Mouse (Mus musculus) bone marrow macrophage, adult 2 months (primary cell): ENCODE results near the gene Mff. TPM values are rescaled to one million over a fixed set of nuclear protein-coding genes. Genes with fewer than 3 reads are reported as not detected.

ENCODE experiments used
- H3K27ac ChIP-seq: 2 replicates; pipeline ENCODE4 v1.5.1; 2012; ENCODE audit warnings: low read depth, low read length; ENCODE audit not compliant: insufficient read depth
- H3K4me1 ChIP-seq: 2 replicates; pipeline ENCODE4 v1.6.1; 2012; ENCODE audit warnings: low read length; ENCODE audit not compliant: control insufficient read depth, insufficient read depth
- H3K4me3 ChIP-seq: 2 replicates; pipeline ENCODE4 v1.5.1; 2012; ENCODE audit warnings: mild to moderate bottlenecking, low read length, moderate library complexity; ENCODE audit not compliant: insufficient read depth
- CTCF ChIP-seq: IDR thresholded peaks from 2 replicates; pipeline ENCODE4 v1.5.1; 2012; ENCODE audit warnings: low read depth, mild to moderate bottlenecking, low read length, moderate library complexity
- POLR2A ChIP-seq: IDR thresholded peaks from 2 replicates; pipeline ENCODE4 v1.6.1; 2012; ENCODE audit warnings: mild to moderate bottlenecking, low read depth, low read length, borderline replicate concordance
- polyA plus RNA-seq: library from polyadenylated mRNA; stranded (reverse); fragments of >200 nt; gene quantifications from 2 replicates; pipeline ENCODE4 v1.2.4, GENCODE M21; 2012; ENCODE audit not compliant: missing spikeins, insufficient read depth, insufficient read length

The Mff gene
- polyA plus RNA-seq, 1 experiment = 112 TPM

DNA sequence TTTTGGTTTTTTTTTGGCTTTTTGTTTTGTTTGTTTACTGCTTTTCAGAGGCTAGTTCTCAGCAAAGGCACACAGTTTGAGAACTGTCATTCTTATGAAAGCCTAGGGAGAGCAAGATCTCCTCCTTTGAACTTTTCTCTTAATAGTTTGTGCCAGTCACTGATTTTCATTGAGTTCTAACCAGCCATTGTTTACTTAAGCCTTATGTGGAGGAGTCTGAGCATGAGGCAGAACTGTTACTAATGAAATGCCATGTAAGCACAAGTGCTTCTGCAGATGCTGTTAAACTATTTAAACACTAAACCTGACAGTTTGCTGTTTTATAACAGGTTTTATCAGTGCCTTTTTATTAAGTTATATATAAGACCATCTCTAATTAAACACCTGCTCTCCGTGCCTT, 13.4 kb downstream of the Mff start:
- TF ChIP-seq POLR2A (no peak), CTCF (no peak)
- H3K27ac ChIP-seq = no peak overlapping the region
- H3K4me3 ChIP-seq = no peak overlapping the region
- no peaks in the 10 kb centered on the region for H3K4me1 ChIP-seq

DNA sequence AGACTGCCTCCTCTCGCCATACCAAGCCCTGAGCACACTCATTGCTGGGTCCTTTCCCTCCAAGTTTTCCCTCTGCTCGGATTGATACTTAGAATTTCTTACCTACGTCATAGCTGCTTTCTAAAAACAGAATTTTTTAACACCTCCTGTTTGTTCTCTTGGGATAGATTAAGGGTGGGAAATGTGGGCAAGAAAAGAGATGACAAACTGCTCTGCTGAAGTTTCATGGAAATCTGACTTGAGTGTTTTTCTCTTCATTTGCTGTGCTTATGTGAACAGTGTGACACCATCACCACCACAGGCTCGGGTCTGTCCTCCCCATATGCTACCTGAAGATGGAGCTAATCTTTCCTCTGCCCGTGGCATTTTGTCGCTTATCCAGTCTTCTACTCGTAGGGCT, 16.8 kb downstream of the Mff start:
- no peak overlapping the region for H3K27ac ChIP-seq
- H3K4me1 ChIP-seq = no peaks in the 10 kb centered on the region
- no peak overlapping the region for H3K4me3 ChIP-seq
- TF ChIP-seq POLR2A (no peak), CTCF (no peak)

- no peak for TF ChIP-seq CTCF
- TF ChIP-seq POLR2A = no peak
- Histone ChIP-seq H3K4me1 (no peaks in the 10 kb centered on the region), H3K27ac (no peak overlapping the region), H3K4me3 (no peak overlapping the region)
Measured at GRCm38 (mm10) chr1:82743962-82744361, 19.3 kb downstream of the Mff start.

DNA sequence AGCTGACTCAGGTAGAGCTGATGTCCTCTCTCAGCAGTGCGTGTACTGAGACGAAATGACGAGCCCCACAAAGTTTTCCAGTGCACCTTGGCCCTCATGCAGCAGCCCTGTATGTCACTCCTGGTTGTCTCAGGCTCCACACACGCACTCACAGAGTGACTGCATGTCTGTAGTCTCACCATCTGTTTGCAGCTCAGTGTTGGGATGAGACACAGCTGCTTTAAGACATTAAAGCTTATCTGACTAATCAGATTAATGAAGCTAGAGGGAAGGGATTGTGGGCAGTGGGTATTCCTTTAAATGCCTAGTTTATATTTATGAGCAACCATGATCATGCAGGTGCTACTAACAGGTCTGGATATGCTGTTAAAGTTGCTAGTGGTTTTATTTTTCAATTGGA, 21.7 kb downstream of the Mff start:
- Histone ChIP-seq H3K27ac (no peak overlapping the region), H3K4me3 (no peak overlapping the region), H3K4me1 (no peaks in the 10 kb centered on the region)
- TF ChIP-seq POLR2A (no peak), CTCF (no peak)

DNA sequence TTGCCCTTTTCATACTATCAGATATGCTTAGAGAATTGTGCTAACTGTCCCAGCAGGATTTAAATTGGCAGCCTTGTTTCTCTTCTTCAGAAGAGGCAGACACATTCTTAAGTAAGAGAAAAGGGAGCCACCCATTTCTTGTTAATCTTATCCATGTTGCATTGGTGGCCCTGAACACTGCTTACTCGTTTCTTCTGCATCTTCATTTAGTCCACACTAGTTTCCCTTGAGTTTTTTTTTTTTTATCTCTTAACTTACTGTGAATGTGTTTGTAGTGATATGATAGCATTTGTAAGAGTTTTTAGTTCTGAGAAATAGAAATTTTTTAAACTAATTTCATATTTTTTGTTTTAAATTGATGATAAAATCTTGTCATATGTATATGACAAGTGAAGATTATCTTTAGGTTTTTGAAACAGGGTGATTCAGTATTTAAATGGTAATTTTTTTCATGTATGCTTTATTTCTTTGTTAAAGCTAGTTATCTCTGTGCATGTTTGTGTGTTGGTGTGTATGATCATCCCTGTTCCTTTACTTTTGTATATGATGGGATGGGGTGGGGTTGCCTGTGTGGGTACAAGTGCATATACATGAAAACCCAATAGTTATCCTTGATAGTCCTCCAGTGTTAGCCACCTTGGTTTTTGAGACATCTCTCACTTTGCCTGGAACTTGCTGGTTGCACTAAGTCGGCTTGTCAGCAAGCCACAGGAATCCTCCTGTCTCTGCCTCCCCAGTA, 23.2 kb downstream of the Mff start:
- Histone ChIP-seq H3K4me1 (no peaks in the 10 kb centered on the region), H3K4me3 (no peak overlapping the region), H3K27ac (no peak overlapping the region)
- TF ChIP-seq CTCF (no peak), POLR2A (no peak)

DNA sequence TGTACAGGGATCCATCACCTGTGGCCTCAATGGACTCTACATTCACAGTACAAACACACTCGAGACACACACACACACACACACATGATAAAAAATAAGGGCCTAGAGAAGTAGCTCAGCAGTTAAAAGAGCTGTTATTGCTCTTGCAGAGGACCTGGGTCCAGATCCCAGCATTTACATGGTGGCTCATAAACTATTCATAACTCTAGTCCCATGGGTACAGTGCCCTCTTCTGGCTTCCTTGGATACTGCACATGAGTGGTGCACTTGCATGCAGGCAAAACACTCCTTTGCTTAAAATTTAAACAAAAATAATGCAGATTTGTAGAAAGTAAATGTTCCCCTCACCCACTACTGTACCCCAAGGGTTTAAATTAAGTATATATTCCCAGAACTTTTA, 34.8 kb downstream of the Mff start:
- TF ChIP-seq CTCF (no peak), POLR2A (no peak)
- H3K27ac ChIP-seq = no peak overlapping the region
- H3K4me1 ChIP-seq = peaks cover 14% of the 10 kb centered on the region
- H3K4me3 ChIP-seq = no peak overlapping the region

GRCm38 (mm10) chr1:82761454-82762169, 36.9 kb downstream of the Mff start:
- Histone ChIP-seq H3K27ac (peak overlapping the region; percentile 38), H3K4me3 (peak overlapping the region; percentile 17), H3K4me1 (peaks cover 14% of the 10 kb centered on the region)
- TF ChIP-seq POLR2A (no peak), CTCF (no peak)

DNA sequence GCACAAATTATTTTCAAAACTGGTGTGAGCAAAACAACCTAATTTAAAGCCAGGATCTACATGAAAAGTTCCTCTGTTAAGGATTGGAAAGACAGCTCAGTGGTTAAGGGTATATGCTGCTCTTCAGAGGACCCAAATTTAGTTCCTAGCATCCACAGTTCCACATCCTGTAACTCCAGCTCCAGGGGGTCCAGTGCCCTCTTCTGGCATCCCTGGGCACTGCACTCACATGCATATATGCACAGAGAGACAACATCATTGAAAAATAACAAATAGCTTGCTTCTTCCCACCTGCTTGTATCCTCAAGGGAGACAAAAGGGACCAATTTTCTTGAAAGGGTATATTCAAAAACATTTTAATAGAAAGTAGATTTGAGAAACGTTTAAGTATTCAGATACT, 37.6 kb downstream of the Mff start:
- 0 out of 2 replicates have a peak overlapping the region, but pooled peaks have one; percentile 38 for H3K27ac ChIP-seq
- H3K4me1 ChIP-seq = peaks cover 14% of the 10 kb centered on the region
- TF ChIP-seq CTCF = no peak
- no peak for TF ChIP-seq POLR2A
- H3K4me3 ChIP-seq = no peak overlapping the region

DNA sequence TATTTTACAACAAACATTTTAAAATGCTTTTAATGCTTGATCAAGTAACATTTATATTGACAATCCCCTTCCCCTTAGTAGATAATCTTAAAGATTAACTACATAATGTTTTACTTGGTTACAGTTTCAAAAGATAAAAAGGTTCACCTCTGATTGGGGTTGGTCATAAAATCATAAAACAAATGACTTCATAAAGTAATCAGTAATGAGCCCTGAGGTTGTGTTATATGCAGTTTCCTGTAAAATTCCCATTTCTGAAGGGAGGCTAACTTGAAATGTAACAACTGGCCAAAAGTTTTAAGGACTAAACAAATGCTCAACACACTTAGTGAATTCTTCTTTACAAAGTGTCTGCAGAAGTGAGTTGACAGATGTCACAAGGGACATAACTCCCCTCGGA, 41.5 kb downstream of the Mff start:
- TF ChIP-seq POLR2A = no peak
- no peak for TF ChIP-seq CTCF
- no peak overlapping the region for H3K27ac ChIP-seq
- no peak overlapping the region for H3K4me3 ChIP-seq
- H3K4me1 ChIP-seq = peaks cover 7% of the 10 kb centered on the region

DNA sequence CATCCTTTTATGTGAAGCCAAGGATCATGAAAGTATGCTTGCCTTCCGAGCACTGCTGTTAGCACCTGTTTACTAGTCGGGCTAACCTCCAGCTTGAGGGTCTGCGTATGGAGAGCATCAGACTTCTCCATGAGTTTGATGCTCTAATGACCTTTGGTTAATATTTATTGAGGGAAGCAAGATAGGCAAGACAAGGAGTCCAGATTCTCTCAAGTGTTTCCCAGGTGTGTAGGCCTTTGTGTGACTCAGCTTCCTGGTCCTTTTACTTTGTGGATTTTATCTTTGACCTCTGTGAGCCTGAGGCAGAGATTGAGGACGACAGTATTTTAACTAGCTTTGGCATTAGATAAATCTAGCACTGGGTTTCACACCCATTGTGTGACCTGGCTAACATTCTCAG, 42.0 kb downstream of the Mff start:
- H3K4me3 ChIP-seq = no peak overlapping the region
- no peak overlapping the region for H3K27ac ChIP-seq
- TF ChIP-seq CTCF = no peak
- peaks cover 6% of the 10 kb centered on the region for H3K4me1 ChIP-seq

DNA sequence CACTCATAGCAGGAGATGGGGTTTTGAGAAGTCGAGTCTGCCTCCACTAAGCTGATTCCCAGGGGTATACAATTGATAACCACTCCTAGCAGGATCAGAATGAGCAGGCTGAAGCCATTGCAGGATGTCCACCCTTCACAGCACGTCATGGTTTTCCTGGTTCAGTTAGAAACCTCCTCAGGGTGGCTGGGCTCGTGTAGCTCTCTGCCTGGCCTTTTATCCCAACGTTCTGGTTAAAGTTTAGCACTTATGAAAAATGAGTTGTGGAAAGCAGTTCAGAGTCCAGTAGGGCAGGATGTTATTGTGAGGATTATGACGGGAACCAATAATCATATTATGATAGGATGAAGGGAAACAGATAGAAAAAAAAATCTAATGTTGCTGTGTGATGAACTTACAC, 43.6 kb downstream of the Mff start, which contains the start of gene Tm4sf20:
TSS of gene Tm4sf20 (minus strand) at position 193 of the 400 bp plus-strand sequence.
- Histone ChIP-seq H3K4me3 (no peak within 1 kb of the TSS), H3K27ac (no peak within 1 kb of the TSS), H3K4me1 (no peaks in the 10 kb centered on the region)
- TF ChIP-seq CTCF (no peak), POLR2A (no peak)
